Mouse (Mus musculus) erythroblast, embryonic 14.5 days (primary cell): ENCODE measurements around the gene Arhgap32. TPM values are rescaled to one million over a fixed set of nuclear protein-coding genes. Genes with fewer than 3 reads are reported as not detected.

Experiments
- H3K27me3 ChIP-seq: 2 replicates; pipeline ENCODE4 v1.6.1; 2012; ENCODE audit warnings: inconsistent platforms; ENCODE audit not compliant: control insufficient read depth
- H3K36me3 ChIP-seq: 2 replicates; pipeline ENCODE4 v1.6.1; 2012; ENCODE audit warnings: mild to moderate bottlenecking, inconsistent platforms; ENCODE audit not compliant: control insufficient read depth
- H3K4me1 ChIP-seq: 2 replicates; pipeline ENCODE4 v1.6.1; 2012; ENCODE audit warnings: inconsistent platforms; ENCODE audit not compliant: control insufficient read depth
- H3K4me3 ChIP-seq: replicated peaks from 2 replicates; pipeline ENCODE3; 2012; ENCODE audit warnings: moderate library complexity, mild to moderate bottlenecking, inconsistent platforms
- H3K9me3 ChIP-seq: 2 replicates; pipeline ENCODE4 v1.6.1; 2012; ENCODE audit warnings: low read length, inconsistent platforms, mixed read lengths; ENCODE audit not compliant: control insufficient read depth
- GATA1 ChIP-seq: IDR thresholded peaks from 2 replicates; pipeline ENCODE4 v1.6.1; 2012; ENCODE audit warnings: low read length, inconsistent platforms, mixed read lengths
- TAL1 ChIP-seq: IDR thresholded peaks from 3 replicates; pipeline ENCODE4 v1.6.1; 2012; ENCODE audit warnings: low read length, inconsistent platforms, mixed read lengths
- polyA plus RNA-seq: library from polyadenylated mRNA; stranded (reverse); fragments of >175 nt; gene quantifications from 2 replicates; pipeline ENCODE4 v1.2.3, GENCODE M21; 2012

Gene Arhgap32
- not detected in 2 replicates for polyA plus RNA-seq

DNA sequence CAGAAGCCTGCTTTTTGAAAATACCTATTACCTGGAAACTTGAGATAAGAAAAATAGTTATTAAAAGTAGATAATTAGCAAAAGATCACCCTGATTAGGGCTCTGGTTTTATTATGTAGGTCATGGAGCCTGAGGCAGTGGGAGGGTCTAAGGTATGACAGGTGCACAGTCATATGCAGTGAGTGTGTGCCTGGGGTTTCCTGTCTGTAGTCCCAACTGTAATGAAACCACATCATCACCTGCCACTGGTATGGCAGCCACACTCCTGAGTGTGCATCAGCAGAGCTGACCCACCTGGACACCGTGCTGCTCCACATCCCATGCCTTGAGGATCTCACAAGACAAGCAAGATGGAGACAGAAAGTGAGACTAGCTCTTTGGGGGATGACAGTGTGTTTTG, at the start of gene Arhgap32:
Gene Arhgap32 (plus strand): TSS at position 351 of the 400 bp plus-strand sequence.
- TF ChIP-seq TAL1 = no peak
- Histone ChIP-seq H3K4me1 (peaks cover 6% of the 10 kb centered on the region), H3K36me3 (no peaks in the 10 kb centered on the region), H3K27me3 (no peaks in the 10 kb centered on the region), H3K4me3 (no peak within 1 kb of the TSS), H3K9me3 (no peaks in the 10 kb centered on the region)

DNA sequence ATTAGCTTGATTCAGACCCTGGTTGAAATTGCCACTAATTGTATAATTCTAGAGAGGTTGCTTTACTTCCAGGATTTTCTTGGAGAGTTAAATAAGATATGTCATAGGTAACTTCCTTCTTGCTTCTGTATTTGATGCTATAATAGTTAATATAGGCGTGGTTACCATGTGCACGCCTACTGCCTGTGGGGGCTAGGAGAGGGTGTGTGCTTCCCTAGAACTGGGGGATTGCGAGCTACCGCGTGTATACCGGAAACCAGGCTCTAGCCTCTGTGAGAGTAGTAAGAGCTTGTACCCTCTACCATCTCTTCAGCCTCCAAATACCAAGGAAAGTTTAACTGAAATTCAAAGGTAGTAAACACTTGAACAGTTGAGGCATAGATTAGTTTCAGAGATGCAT, 43.2 kb upstream of the Arhgap32 start:
- Histone ChIP-seq H3K9me3 (no peaks in the 10 kb centered on the region), H3K4me3 (no peak overlapping the region), H3K4me1 (no peaks in the 10 kb centered on the region), H3K36me3 (no peaks in the 10 kb centered on the region), H3K27me3 (no peaks in the 10 kb centered on the region)
- no peak for TF ChIP-seq GATA1

DNA sequence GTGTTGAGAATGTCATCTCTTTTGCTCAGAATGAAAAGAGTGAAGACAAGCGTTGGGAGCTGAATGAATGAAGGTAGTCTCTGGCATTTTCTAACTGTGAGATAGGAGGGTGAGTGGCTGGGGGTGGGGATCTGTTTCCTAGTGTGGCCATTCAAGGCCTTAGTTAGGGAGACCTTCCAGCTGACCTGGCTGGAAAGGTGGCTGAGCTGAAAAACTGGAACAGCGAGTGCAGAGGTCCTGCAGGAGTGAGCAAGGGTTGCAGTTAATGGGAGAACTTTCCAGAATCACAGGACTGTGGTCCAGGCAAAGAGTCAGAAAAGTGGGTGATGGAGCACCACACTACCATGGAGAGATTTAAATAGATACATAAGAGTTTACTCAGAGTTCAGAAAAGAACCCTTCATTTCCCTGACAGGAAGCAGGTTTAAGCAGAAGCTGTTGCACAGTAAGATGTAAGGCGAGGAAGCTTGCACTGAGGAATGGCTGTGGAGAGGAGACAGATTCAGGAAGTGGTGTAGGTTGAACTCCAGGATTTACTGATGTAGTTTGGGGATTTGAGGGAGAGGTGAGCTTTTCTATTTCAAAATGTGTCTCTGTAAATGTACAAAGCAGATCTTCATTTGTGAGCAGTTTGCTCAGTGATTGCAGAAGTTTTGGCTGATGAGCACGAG, 27.7 kb upstream of the Arhgap32 start:
- H3K4me3 ChIP-seq = no peak overlapping the region

DNA sequence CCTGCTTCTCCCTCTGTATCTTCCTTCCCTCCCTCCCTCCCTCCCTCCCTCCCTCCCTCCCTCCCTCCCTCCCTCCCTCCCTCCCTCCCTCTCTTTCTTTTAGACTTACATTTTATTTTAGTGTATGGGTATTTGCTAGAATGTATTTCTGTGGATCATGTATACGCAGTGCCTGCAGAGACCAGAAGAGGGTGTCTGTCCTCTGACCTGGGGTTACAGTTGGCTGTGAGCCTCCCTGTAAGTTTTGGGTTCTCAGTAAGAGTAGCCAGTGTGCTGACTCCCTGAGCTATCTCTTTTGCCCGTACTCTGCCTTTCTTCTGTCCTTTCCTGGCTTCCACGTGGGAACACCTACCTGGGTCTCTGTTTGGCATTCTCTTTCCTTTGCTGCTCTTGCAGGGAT, 27.1 kb upstream of the Arhgap32 start:
- TF ChIP-seq GATA1 (no peak), TAL1 (no peak)
- H3K4me3 ChIP-seq = no peak overlapping the region
- H3K27me3 ChIP-seq = no peaks in the 10 kb centered on the region

More for the DNA sequence above, 27.7 kb upstream of the Arhgap32 start:
- H3K9me3 ChIP-seq = no peaks in the 10 kb centered on the region
- H3K4me1 ChIP-seq = no peaks in the 10 kb centered on the region
- H3K36me3 ChIP-seq = no peaks in the 10 kb centered on the region
- no peaks in the 10 kb centered on the region for H3K27me3 ChIP-seq
- TF ChIP-seq GATA1 (no peak), TAL1 (no peak)

DNA sequence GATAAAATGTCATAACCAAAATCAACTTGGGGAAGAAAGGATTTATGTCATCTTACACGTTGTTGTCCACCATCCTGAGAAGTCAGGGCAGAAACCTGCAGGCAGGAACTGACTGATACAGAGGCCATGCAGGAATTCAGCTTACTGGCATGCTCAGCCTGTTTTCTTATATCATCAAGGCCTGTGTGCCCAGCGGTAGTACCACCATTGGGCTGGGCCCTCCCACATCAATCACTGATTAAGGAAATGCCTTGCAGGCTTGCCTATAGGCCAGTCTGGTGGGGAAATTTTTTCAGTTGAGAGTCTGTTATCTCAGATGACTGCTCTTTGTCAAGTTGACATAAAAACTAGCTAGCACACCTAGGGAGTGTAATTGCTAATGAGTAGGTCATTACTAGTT, 22.5 kb upstream of the Arhgap32 start:
- Histone ChIP-seq H3K27me3 (no peaks in the 10 kb centered on the region), H3K9me3 (no peaks in the 10 kb centered on the region), H3K4me3 (no peak overlapping the region), H3K4me1 (peaks cover 15% of the 10 kb centered on the region), H3K36me3 (no peaks in the 10 kb centered on the region)
- TF ChIP-seq TAL1 (no peak), GATA1 (no peak)

More for the DNA sequence above, 27.1 kb upstream of the Arhgap32 start:
- H3K4me1 ChIP-seq = no peaks in the 10 kb centered on the region
- H3K36me3 ChIP-seq = no peaks in the 10 kb centered on the region
- no peaks in the 10 kb centered on the region for H3K9me3 ChIP-seq

DNA sequence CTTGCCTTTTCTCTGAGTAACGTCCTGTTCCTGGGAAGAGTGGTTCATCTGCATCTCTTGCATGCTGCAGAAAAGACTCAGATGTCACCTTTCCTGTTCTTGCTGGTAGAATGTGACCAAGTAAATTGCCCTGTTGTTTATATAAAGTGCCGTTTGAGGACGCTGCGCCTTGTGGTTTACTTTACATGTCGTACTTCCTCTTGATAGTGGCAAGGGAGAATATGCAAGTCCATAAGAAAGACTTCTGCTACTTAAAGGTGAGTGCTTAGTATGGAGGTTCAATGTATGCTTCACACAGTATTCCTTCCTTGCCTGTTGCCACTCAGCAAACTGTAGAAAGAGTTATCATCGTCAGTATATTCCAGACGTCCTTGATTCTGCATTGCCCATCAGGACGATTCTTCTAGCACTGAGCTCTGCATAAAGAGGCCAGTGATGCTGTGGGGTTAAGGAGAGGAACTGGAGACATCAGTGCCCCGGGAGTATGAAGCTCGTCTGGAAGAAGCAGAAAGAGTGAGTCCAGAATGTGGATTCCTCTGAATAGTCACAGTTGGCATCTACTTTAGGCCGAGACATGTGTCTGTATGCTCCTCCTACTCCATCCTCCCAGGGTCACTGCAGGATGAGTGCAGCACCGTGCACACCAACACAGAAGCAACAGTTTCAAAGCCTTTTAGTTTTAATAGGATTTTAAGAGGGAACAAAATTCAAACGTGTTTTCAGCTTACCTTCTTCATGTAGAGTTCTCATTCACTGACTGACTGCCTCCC, 21.4 kb upstream of the Arhgap32 start:
- H3K36me3 ChIP-seq = no peaks in the 10 kb centered on the region
- no peaks in the 10 kb centered on the region for H3K9me3 ChIP-seq
- no peaks in the 10 kb centered on the region for H3K27me3 ChIP-seq
- no peak for TF ChIP-seq GATA1
- no peak for TF ChIP-seq TAL1
- H3K4me1 ChIP-seq = peaks cover 24% of the 10 kb centered on the region
- H3K4me3 ChIP-seq = no peak overlapping the region

DNA sequence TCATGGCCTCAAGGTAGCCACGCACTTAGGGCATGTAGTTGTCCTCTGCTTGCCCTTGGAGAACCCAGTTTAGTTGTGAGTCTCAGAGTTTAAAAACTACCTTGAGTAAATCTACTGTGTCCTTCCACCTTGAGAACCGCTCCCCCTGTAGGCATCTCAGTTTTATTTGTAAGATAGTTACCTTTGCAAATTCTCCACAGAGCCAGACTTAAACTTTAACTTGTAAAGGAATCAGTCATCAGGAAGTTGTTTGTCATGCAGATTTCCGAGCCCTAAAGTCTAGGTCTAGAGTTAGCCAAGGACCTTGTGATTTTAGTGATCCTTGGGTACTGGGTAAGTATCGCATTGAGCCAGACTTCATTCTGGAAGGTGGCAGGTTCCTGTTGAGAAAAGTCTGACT, 20.4 kb upstream of the Arhgap32 start:
- Histone ChIP-seq H3K27me3 (no peaks in the 10 kb centered on the region), H3K4me3 (no peak overlapping the region), H3K36me3 (no peaks in the 10 kb centered on the region), H3K9me3 (no peaks in the 10 kb centered on the region), H3K4me1 (peaks cover 31% of the 10 kb centered on the region)
- TF ChIP-seq TAL1 (no peak), GATA1 (no peak)

DNA sequence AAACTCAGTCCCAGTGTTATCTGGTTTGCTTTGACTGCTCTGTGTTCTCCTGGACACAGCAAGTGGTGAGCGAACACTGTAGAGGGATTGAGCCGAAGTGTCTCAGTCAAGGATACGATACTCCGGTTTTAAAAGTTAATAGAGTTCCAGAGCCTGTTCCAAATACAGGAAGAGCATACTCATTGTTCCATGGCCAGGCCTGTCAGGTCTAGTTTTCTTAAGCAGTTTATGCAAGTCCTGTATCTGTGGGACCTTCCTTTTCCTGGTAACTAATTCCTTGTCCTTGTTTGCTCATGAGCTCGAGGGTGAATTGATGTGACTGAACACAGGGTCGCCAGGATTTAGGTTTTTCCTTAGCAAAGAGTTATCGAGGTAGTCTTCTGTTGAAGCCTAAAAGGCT, 19.4 kb upstream of the Arhgap32 start:
- Histone ChIP-seq H3K4me3 (no peak overlapping the region), H3K4me1 (peaks cover 38% of the 10 kb centered on the region), H3K9me3 (no peaks in the 10 kb centered on the region), H3K36me3 (no peaks in the 10 kb centered on the region), H3K27me3 (no peaks in the 10 kb centered on the region)
- TF ChIP-seq TAL1 = no peak
- no peak for TF ChIP-seq GATA1

DNA sequence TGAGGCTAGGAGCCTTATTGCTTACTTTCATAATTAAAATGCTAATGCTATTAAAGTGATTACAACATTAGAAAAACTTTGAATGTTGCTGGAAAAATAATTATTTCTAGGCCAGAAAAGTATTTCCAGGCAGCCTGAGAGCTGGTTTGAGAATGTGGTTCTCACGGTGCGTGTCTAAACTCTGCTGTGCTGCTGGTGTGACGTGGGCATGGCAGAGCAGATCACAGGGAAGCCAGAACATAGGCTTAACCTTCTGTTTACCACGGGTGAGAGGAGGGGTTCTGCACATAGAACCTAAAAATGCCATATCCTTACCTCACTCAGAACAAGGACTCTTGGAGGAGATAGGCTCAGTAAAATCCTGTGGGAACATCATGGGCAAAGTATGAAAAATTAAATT, 18.8 kb upstream of the Arhgap32 start:
- Histone ChIP-seq H3K4me1 (peaks cover 44% of the 10 kb centered on the region), H3K4me3 (no peak overlapping the region), H3K9me3 (no peaks in the 10 kb centered on the region), H3K36me3 (no peaks in the 10 kb centered on the region), H3K27me3 (no peaks in the 10 kb centered on the region)
- TF ChIP-seq TAL1 = no peak
- TF ChIP-seq GATA1 = no peak
